Mouse (Mus musculus): ENCODE data around the gene Tnfrsf13c.

Gene Tnfrsf13c

DNA sequence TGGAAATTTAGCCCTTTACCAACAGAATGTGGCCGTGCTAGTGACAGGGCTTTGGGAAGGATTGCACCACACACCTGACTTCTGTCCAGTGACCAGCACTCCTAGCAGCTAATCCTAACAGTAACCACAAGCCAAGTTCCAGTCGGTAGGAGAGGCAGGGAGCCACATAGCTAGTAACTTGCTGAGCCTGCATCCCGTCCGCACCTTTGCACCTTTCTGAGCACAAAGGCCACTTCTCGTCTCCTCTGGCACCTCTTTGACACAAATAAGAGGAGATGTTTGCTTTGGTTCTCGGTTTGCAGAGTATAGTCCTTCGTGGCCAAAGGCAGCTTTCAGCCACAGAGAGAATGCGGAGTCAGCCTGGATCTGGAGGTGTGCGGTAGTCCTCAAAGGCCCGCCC is 39.5 kb downstream of the Tnfrsf13c start:
- DNase-seq (ENCODE audit: extremely low spot score): no peak

- DNase-seq (ENCODE audit: extremely low spot score): no peak
Observed at GRCm38 (mm10) chr15:82184183-82184582, 40.0 kb downstream of the Tnfrsf13c start.

DNA sequence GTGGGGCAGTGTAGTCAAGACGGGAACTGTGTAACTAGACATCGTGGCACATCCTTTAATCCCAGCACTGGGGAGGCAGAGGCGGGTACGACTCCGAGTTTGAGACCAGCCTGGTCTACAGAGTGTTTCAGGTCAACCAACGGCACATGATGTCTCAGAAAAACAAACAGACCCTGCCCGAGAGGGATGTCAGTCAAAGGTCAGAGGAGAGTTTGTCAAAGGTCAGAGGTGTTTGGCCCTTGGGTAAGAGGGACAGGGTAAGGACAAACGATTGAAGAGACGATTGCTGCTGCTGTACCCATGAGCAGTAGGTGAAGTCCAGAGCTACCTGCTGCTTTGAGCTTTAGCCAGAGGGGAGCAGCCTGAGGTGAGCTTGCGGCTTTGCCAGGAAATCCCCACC is 40.6 kb downstream of the Tnfrsf13c start:
- DNase-seq (ENCODE audit: extremely low spot score): no peak

DNA sequence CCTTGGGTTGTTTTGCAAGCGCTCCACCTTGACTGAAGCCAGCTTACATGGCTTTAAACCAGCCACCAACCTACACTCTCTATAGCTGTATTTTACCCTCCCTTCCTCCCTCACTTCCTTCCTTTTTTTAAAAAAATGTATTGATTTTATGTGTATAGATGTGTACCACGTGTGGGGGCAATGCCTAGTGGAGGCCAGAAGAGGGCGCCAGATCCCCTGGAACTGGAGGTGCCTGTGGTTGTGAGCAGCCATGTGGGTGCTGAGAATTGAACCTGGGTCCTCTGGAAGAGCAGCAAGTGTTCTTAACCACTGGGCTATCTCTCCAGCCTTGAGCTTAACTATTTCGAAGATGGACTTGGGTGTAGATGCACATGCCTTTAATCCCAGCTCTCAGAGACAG is 41.9 kb downstream of the Tnfrsf13c start:
- DNase-seq (ENCODE audit: extremely low spot score): no peak

- DNase-seq (ENCODE audit: extremely low spot score): no peak
Observed at GRCm38 (mm10) chr15:82181131-82181530, 43.0 kb downstream of the Tnfrsf13c start.

GRCm38 (mm10) chr15:82177743-82178290 is 46.4 kb downstream of the Tnfrsf13c start:
- no peak for DNase-seq (ENCODE audit: extremely low spot score)

DNA sequence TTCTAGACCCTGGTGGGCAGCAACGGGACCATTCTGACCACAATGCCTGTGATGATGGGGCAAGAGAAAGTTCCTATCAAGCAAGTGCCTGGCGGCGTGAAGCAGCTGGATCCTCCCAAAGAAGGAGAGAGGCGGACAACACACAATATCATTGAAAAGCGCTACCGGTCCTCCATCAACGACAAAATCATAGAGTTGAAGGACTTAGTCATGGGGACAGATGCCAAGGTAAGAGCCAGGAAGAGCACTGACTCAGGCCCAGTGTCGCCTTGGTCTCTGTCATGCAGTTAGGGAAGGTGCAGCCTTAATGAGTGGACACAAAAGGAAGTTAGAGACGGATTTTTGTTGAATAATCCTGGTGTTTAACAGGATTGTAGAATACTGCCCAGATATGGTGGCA is 49.1 kb downstream of the Tnfrsf13c start:
- no peak for DNase-seq (ENCODE audit: extremely low spot score)

GRCm38 (mm10) chr15:82172648-82173047 is 51.5 kb downstream of the Tnfrsf13c start:
- no peak for DNase-seq (ENCODE audit: extremely low spot score)
